Mouse (Mus musculus): ENCODE results near the gene Krtap1-4. TPM values are rescaled to one million over a fixed set of nuclear protein-coding genes. Genes with fewer than 3 reads are reported as not detected.

The Krtap1-4 gene
- total and polyA plus RNA-seq, 3 experiments, result not detected

DNA sequence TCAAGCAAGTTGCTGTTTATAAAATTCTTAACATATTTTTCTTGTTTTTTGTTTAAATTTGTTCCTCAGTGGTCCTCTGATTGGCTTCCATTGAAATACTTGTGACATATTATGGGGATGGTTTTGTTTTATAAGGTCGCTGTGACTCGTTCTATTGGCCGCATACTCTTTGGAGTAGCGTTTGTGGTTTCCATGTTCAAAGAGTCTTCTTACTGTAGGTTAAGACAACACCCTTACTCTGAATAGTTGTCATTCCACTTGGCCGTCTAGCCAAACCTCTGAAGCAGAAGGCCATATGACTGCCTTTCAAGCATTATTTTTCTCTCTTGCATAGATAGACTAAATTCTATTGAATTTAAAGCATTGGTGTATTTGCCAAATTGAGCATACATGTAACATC lies 2.4 kb downstream of the Krtap1-4 start:
- no peaks in the 10 kb centered on the region for H3K79me2 ChIP-seq (replicated peaks; ENCODE audit: control insufficient read depth, insufficient read depth, low read length)
- no peaks in the 10 kb centered on the region for H3K36me3 ChIP-seq (ENCODE audit: control insufficient read depth, insufficient read depth, low read length)
- H3K27ac ChIP-seq, result no peak overlapping the region
- H3K27me3 ChIP-seq (ENCODE audit: control insufficient read depth, insufficient read depth, low read length), result no peaks in the 10 kb centered on the region
- intact Hi-C loops (cut with DNase I), result no loop called here
- WGBS, result 90% methylated on average over 5 of the region's 5 CpGs
- no peak for DNase-seq
- H3K4me3 ChIP-seq, result no peak overlapping the region
- no peaks in the 10 kb centered on the region for H3K4me1 ChIP-seq (ENCODE audit: control insufficient read depth, insufficient read depth, low read length)
- TF ChIP-seq POLR2A (IDR thresholded peaks at IDR 0.05; ENCODE audit: insufficient read depth, low read depth, low read length) (no peak), EP300 (IDR thresholded peaks at IDR 0.05; ENCODE audit: insufficient read depth, low read depth, low read length) (no peak), CTCF (IDR thresholded peaks at IDR 0.05) (no peak)
- H3K9ac ChIP-seq (ENCODE audit: low read depth, low read length), result no peak overlapping the region

DNA sequence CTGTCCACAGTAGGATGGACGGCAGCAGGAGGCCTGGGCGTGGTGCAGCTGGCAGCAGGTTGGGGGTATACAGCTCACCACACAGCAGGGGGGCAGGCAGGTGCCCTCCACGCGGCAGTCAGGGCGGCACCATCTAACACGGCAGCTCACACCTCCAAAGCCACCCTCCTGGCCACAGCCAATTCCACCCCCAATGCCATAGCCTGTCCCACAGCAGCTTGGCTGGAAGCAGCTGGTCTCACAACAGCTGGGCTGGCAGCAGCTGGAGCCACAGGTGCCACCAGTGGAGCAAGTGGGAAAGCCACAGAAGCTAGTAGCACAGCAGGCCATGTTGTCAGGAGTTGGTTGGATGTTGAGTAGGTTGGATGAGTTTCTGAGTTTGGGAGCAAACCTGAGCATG lies 2.8 kb downstream of the Krtap1-4 start, which contains the start of gene Krtap1-5:
Gene Krtap1-5, minus strand, starts transcription at position 381 of the 400 bp plus-strand sequence.
- Histone ChIP-seq H3K27me3 (ENCODE audit: control insufficient read depth, insufficient read depth, low read length) (no peaks in the 10 kb centered on the region), H3K79me2 (replicated peaks; ENCODE audit: control insufficient read depth, insufficient read depth, low read length) (no peaks in the 10 kb centered on the region), H3K27ac (no peak within 1 kb of the TSS), H3K4me1 (ENCODE audit: control insufficient read depth, insufficient read depth, low read length) (no peaks in the 10 kb centered on the region), H3K36me3 (ENCODE audit: control insufficient read depth, insufficient read depth, low read length) (no peaks in the 10 kb centered on the region), H3K9ac (ENCODE audit: low read depth, low read length) (no peak within 1 kb of the TSS), H3K4me3 (no peak within 1 kb of the TSS)
- intact Hi-C loops (cut with DNase I), result no loop called here
- DNase-seq, result no peak
- WGBS, result 75% methylated on average over 6 of the region's 6 CpGs
- TF ChIP-seq CTCF (IDR thresholded peaks at IDR 0.05), result no peak
- TF ChIP-seq EP300 (IDR thresholded peaks at IDR 0.05; ENCODE audit: insufficient read depth, low read depth, low read length), result no peak
- no peak for TF ChIP-seq POLR2A (IDR thresholded peaks at IDR 0.05; ENCODE audit: insufficient read depth, low read depth, low read length)

DNA sequence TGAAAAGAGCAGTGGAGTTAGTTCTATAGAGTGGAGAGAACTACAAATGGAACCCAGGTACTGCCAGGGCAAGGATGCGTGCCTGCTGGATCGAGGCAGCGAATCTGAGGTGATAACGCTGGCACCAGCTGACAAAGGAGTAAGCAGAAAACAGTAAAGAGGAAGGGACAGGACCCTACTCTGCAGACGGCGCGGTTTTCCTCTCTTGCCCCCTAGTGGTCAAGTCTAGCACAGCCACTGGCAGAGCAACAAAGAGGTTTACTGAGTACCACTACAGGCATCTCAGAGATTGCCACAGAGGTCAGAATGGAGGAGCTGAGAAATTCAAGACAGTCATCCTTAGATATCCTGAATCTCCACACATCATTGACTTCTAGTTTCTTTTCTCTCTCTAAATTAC lies 9.3 kb downstream of the Krtap1-4 start:
- Histone ChIP-seq H3K27ac (no peak overlapping the region), H3K4me3 (no peak overlapping the region)
- 2% methylated on average over 7 of the region's 7 CpGs for WGBS

DNA sequence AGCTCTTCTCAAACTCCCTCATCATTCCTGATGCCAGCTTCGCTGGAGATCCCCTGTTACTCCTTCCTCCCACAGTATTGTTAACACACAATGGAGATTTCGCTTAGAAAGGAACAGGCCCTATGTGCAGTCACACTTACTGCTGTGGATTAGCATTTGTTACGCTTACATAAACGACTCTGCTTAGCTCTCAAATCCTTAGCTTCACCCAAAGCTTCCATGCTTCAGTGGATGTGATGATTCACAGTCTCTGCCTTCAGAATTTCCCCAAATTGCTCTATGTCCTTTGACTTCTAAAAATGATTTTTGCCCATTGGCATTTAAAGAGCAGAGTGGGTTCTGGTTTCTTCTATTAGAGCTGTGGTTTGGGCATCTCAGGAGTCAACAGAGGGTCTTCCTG lies 10.3 kb downstream of the Krtap1-4 start:
- TF ChIP-seq EP300 (IDR thresholded peaks at IDR 0.05; ENCODE audit: insufficient read depth, low read depth, low read length) (no peak), CTCF (IDR thresholded peaks at IDR 0.05) (no peak), POLR2A (IDR thresholded peaks at IDR 0.05; ENCODE audit: insufficient read depth, low read depth, low read length) (no peak)
- Histone ChIP-seq H3K4me1 (ENCODE audit: control insufficient read depth, insufficient read depth, low read length) (no peaks in the 10 kb centered on the region), H3K27me3 (ENCODE audit: control insufficient read depth, insufficient read depth, low read length) (no peaks in the 10 kb centered on the region), H3K9ac (ENCODE audit: low read depth, low read length) (no peak overlapping the region), H3K36me3 (ENCODE audit: control insufficient read depth, insufficient read depth, low read length) (no peaks in the 10 kb centered on the region), H3K79me2 (replicated peaks; ENCODE audit: control insufficient read depth, insufficient read depth, low read length) (no peaks in the 10 kb centered on the region), H3K4me3 (no peak overlapping the region), H3K27ac (no peak overlapping the region)
- WGBS, result 63% methylated on average over 4 of the region's 4 CpGs
- intact Hi-C loops (cut with DNase I), result no loop called here
- no peak for DNase-seq

More for the DNA sequence above, 9.3 kb downstream of the Krtap1-4 start:
- DNase-seq, result peak; percentile 23 to 55
- Histone ChIP-seq H3K27me3 (ENCODE audit: control insufficient read depth, insufficient read depth, low read length) (no peaks in the 10 kb centered on the region), H3K9ac (ENCODE audit: low read depth, low read length) (no peak overlapping the region), H3K4me1 (ENCODE audit: control insufficient read depth, insufficient read depth, low read length) (no peaks in the 10 kb centered on the region), H3K79me2 (replicated peaks; ENCODE audit: control insufficient read depth, insufficient read depth, low read length) (no peaks in the 10 kb centered on the region), H3K36me3 (ENCODE audit: control insufficient read depth, insufficient read depth, low read length) (no peaks in the 10 kb centered on the region)
- intact Hi-C loops (cut with DNase I), result loop anchor here (1.0 kb wide), 2 partner anchors 110 to 195 kb away; no protein-coding TSS in a partner anchor
- TF ChIP-seq CTCF (IDR thresholded peaks at IDR 0.05) (peak; percentile 92), POLR2A (IDR thresholded peaks at IDR 0.05; ENCODE audit: insufficient read depth, low read depth, low read length) (no peak)

DNA sequence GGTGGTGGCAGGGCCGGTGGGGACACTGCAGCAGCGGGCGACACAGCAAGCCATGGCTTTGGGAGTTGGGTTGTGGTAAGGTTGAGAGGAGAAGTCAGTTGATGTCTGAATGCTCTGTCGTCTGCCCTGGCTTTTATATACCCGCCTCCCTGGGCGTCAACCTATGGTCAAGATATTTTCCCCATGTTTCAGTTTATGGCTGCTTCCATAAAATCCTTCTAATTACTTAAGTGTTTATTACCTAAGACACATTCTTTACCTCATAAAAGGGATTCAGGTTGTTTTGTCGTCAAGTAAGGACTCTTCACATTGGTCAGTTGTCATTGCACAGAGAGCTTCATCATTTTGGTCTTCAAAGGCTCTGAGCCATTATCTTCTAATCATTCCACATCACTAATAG lies 16.9 kb downstream of the Krtap1-4 start, which contains the start of gene Krtap3-1:
Gene Krtap3-1, minus strand, starts transcription at position 101 of the 400 bp plus-strand sequence.
- Histone ChIP-seq H3K79me2 (replicated peaks; ENCODE audit: control insufficient read depth, insufficient read depth, low read length) (no peaks in the 10 kb centered on the region), H3K4me1 (ENCODE audit: control insufficient read depth, insufficient read depth, low read length) (no peaks in the 10 kb centered on the region), H3K27ac (no peak within 1 kb of the TSS), H3K36me3 (ENCODE audit: control insufficient read depth, insufficient read depth, low read length) (no peaks in the 10 kb centered on the region), H3K9ac (ENCODE audit: low read depth, low read length) (no peak within 1 kb of the TSS), H3K4me3 (no peak within 1 kb of the TSS), H3K27me3 (ENCODE audit: control insufficient read depth, insufficient read depth, low read length) (no peaks in the 10 kb centered on the region)
- intact Hi-C loops (cut with DNase I), result no loop called here
- DNase-seq, result no peak
- no peak for TF ChIP-seq CTCF (IDR thresholded peaks at IDR 0.05)
- TF ChIP-seq POLR2A (IDR thresholded peaks at IDR 0.05; ENCODE audit: insufficient read depth, low read depth, low read length), result no peak
- TF ChIP-seq EP300 (IDR thresholded peaks at IDR 0.05; ENCODE audit: insufficient read depth, low read depth, low read length), result no peak
- 90% methylated on average over 7 of the region's 7 CpGs for WGBS

DNA sequence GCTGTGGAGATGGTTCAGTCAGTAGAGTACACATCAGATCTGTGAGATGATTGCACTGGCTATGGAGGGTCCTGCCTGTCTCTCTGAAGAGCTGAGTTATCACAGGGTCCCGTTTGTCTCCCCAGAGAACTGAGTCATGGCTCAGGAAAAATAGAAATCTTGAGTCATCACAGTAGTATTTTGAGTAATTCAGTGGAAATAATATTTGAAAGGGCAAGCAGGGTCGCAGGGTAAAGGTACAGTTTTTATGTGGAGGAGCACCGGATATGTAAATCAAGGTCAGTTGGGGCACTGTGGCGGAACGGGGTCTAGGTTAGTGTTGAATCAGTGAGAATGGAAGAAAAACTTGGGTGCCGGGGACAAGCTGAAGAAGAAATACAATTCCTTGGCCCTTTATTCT lies 20.9 kb downstream of the Krtap1-4 start:
- WGBS, result 73% methylated on average over 6 of the region's 6 CpGs
- intact Hi-C loops (cut with DNase I), result no loop called here
- Histone ChIP-seq H3K27ac (no peak overlapping the region), H3K36me3 (ENCODE audit: control insufficient read depth, insufficient read depth, low read length) (no peaks in the 10 kb centered on the region), H3K4me1 (ENCODE audit: control insufficient read depth, insufficient read depth, low read length) (no peaks in the 10 kb centered on the region), H3K9ac (ENCODE audit: low read depth, low read length) (no peak overlapping the region), H3K27me3 (ENCODE audit: control insufficient read depth, insufficient read depth, low read length) (no peaks in the 10 kb centered on the region), H3K4me3 (no peak overlapping the region), H3K79me2 (replicated peaks; ENCODE audit: control insufficient read depth, insufficient read depth, low read length) (no peaks in the 10 kb centered on the region)
- TF ChIP-seq CTCF (IDR thresholded peaks at IDR 0.05), result no peak
- no peak for TF ChIP-seq EP300 (IDR thresholded peaks at IDR 0.05; ENCODE audit: insufficient read depth, low read depth, low read length)
- no peak for TF ChIP-seq POLR2A (IDR thresholded peaks at IDR 0.05; ENCODE audit: insufficient read depth, low read depth, low read length)
- DNase-seq, result no peak
